Mouse (Mus musculus): ENCODE results near the gene Rcor1.

Rcor1 gene

DNA sequence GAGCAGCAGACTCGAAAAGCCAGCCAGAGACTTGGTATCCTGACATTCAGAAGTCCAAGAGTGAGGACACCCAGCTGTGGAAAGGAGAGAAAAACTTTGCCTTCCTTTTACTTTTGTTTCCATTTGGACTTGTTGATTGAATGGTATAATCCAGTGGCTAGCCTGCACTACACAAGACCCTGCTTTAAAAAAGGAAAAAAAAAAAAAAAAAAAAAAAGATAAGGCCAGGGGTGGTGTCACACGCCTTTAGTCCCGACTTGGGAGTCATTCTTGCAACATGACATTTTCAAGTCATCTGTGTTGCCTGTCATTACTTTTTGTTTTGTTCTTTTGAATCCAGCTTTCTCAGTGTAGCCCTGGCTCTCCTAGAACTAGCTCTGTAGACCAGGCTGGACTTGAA lies 17.6 kb upstream of the Rcor1 start:
- DNase-seq (ENCODE audit: low spot score) = no peak

DNA sequence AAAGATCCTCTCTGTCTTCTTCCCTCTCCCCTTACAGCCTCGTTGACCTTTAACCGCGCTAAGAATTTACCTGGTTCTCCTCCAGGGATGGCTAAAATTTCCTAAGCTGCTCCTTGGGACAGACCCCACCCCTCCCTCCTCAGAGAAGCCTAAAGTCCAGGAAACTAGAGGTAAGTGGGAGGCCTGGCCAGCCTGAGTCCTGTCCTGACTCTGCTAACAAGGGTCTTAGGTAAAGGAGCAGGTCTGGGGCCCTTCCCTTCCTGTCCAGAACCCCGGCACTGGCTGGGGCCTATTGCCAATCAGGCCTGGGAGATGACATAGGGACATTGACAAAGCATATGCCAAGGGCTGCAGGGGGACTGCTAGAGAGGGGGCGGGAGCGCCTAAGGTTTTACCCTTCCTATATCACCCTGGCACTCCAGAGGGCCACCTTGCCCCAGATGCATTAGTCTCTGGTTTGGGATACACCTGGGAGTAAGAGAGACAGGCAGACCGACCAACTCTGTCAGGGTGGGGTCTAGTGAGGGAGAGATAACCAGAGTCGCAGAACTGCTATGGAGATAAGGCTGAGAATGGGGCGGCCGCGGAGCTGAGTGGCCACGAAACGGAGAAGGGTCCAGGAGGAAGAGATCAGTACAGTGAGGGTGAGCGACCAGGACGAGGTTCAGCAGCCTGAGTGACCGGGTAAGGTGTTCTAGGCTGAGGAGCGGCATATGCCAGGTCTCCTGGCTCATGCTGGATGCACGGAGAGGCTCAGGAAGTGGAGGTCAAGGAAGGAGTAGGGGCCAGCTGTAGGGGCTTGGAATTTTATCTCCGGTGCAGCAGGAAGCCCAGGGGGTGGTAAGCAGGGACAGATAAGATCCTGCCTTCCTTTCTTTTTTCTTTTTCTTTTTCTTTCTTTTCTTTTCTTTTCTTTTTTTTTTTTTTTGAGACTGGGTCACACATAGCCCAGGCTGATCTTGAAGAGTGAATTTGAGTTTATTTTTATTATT lies 10.7 kb upstream of the Rcor1 start:
- peak; percentile 71 for DNase-seq (ENCODE audit: low spot score)

- DNase-seq (ENCODE audit: low spot score) = no peak
Observed at GRCm38 (mm10) chr12:111029291-111029890, 9.8 kb upstream of the Rcor1 start.

GRCm38 (mm10) chr12:111032839-111033238 lies 6.3 kb upstream of the Rcor1 start:
- DNase-seq (ENCODE audit: low spot score) = no peak

- peak; percentile 72 for DNase-seq (ENCODE audit: low spot score)
Observed at GRCm38 (mm10) chr12:111035182-111035824, 3.8 kb upstream of the Rcor1 start.

DNA sequence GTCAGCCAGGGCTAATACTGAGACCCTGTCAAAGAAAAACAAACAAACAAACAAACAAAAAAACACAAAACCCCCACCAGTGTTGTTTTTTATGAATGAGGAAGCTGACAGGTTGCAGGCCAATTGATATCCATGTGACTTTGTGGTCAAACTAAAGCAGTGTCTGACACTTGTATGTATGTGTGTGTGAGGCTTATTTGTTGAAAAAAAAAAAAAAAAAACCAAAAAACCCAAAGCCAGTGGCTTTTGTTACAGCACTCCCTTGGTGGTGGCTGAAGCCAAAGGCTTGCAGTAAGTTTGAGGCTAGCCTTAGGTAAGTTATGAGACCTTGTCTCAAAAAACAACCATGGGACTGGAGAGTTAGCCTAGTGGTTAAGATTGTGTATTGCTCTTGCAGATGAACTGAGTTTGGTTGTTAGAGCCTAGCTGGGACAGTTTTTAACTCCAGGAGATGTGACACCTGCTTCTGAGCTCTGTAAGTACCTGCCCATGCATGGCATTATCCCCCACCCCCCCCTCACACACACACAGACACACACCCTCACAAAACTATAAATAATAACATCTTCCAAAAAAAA lies 2.9 kb upstream of the Rcor1 start:
- no peak for DNase-seq (ENCODE audit: low spot score)

- no peak for DNase-seq (ENCODE audit: low spot score)
Observed at GRCm38 (mm10) chr12:111037241-111038180, 1.6 kb upstream of the Rcor1 start.

GRCm38 (mm10) chr12:111038231-111038975 lies 748 bp upstream of the Rcor1 start:
- DNase-seq (ENCODE audit: low spot score) = peak; percentile 66

DNA sequence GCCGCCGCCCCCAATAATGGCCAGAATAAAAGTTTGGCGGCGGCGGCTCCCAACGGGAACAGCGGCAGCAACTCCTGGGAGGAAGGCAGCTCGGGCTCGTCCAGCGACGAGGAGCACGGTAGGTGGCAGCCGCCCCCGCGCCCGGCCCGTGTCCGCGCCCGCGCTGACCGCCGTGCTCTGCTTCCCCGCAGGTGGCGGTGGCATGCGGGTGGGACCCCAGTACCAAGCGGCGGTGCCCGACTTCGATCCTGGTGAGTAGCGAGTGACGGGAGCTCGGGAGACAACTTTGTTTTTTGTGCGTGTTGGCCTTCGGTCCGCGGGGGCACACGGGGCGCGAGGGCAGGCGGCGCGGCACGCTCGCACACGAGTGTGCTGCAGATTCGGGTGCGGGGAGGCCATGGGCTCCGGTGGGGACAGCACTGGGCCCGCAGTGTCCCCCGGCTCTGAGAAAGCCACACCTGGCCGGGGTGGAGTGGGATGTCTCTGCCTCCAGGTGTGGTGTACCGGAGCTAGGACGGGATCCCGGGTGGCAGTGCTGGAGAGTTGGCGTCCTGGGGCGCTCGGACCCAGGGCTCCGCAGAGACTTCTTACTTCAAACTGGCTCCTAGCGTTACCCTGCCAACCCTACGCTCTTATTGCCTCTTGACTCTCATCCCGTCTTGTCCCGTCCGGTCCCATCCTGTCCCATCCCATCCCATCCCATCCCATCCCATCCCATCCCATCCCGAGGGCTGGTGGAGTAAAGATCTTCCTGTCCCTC lies 800 bp downstream of the Rcor1 start:
- DNase-seq (ENCODE audit: low spot score) = no peak

GRCm38 (mm10) chr12:111040531-111040860 lies 1.3 kb downstream of the Rcor1 start:
- no peak for DNase-seq (ENCODE audit: low spot score)

DNA sequence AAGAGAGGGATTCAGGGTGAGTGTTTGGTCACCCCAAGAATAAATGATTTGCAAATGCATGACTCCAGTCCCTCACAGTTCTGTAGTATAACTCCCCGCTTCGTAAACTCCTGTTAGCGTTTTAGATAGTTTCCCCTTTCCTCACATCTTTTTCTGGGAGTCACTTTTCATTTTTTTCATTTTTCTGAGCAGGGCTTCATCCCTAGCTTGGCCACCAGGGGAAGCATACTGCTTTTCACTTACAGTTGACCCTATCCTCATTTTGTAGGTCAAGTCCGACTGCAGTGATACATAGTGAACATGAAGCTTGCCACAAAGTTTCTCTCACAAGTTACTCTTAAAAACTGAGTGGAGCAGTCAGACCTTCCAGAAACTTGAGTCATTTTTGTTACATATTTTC lies 2.0 kb downstream of the Rcor1 start:
- DNase-seq (ENCODE audit: low spot score) = no peak

DNA sequence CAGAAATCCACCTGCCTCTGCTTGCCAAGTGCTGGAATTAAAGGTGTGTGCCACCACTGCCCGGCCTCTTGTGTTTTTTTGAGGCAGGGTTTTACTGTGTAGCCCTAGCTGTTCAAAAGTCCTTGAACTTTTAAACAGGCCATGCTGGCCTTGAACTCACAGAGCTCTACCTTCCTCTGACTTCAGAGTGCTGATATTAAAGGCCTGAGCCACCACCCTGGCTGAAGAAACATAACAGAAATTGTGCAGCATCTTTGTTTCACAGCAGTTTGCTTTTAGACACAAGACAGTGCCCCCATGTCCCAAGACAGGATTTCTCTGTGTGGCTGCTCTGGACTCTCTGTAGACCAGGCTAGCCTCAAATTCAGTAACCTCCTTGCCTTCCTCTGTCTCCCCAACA lies 3.2 kb downstream of the Rcor1 start:
- no peak for DNase-seq (ENCODE audit: low spot score)

- DNase-seq (ENCODE audit: low spot score) = no peak
Observed at GRCm38 (mm10) chr12:111044880-111045279, 5.7 kb downstream of the Rcor1 start.

DNA sequence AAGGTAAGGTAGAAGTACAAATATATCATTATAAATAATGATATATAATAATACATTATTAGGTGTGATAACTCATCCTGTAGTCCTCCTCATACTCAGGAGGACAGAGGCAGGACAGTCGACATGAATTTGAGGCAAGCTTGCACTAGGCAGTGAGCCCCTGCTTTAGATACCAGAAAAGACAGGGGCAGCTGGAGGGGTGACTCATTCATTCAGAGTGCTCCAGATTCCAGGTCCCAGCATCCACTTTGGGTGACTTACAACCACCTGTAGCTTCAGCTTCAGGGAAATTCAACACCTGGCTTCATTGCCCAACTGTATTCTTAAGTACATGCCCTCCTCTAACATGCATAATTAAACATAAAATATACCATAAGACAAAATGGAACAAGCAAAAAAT lies 7.7 kb downstream of the Rcor1 start:
- DNase-seq (ENCODE audit: low spot score) = no peak

GRCm38 (mm10) chr12:111048201-111048600 lies 9.1 kb downstream of the Rcor1 start:
- DNase-seq (ENCODE audit: low spot score) = no peak

GRCm38 (mm10) chr12:111050256-111050655 lies 11.1 kb downstream of the Rcor1 start:
- DNase-seq (ENCODE audit: low spot score) = no peak

GRCm38 (mm10) chr12:111063361-111063760 lies 24.2 kb downstream of the Rcor1 start:
- no peak for DNase-seq (ENCODE audit: low spot score)

DNA sequence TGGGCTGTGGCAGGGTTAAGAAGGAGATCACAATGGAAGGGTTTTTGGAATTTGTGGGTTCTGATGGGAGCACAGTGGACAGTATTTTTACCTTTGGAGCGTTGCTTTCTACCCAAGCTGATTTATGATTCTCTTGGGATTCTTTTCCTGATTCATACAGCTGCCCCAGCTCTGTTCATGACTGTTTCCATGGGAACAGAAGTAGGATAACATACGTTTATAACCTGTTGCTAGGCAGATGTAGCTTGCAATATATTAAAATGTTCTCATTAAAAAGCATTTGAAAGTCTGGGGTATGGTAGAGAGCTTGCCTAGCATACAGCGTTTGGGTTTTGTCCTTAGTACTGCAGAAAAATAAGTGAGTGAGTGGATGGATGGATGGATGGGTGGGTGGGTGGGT lies 25.1 kb downstream of the Rcor1 start:
- no peak for DNase-seq (ENCODE audit: low spot score)

GRCm38 (mm10) chr12:111065330-111065729 lies 26.2 kb downstream of the Rcor1 start:
- DNase-seq (ENCODE audit: low spot score) = no peak

DNA sequence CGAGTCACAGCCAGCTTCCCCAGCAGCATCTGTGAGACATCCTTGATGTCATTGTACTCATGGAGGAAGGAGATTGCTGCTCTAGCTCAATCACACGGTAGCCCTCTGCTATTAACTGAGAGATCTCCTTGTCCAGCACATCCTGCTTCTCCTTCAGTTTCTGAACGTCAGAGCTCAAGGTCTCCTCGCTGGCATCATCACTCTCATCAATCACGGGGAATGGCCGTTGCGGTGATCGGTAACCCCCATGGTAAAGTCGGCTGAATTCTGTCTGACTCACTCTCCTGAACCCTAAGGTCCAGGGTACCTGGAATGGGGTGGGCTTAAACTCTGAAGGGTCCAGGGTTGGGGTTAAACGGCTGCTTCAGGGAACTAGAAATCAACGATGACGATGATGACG lies 28.7 kb downstream of the Rcor1 start:
- no peak for DNase-seq (ENCODE audit: low spot score)
